Mouse (Mus musculus) forebrain, embryonic 11.5 days (tissue): ENCODE data around the gene Bco1. TPM values are rescaled to one million over a fixed set of nuclear protein-coding genes. Genes with fewer than 3 reads are reported as not detected.

Experiments
- ATAC-seq: fragments of 200-750 bp; cut with Nextera tagmentation; replicated peaks from 2 replicates; pipeline ENCODE4 v1.8.0; 2017; ENCODE audit warnings: moderate TSS enrichment; ENCODE audit not compliant: low FRiP score
- DNase-seq: peaks from one replicate; pipeline ENCODE4 v3.0.0-alpha.2; 2017; ENCODE audit warnings: low spot score
- H3K27ac ChIP-seq: fragments of 300-500 bp; sonication (generic); 2 replicates; pipeline ENCODE4 v1.5.1; 2014; ENCODE audit warnings: low read depth, low read length
- H3K27me3 ChIP-seq: fragments of 300-500 bp; sonication (generic); 2 replicates; pipeline ENCODE4 v1.6.1; 2014; ENCODE audit warnings: mild to moderate bottlenecking, low read length, mixed read lengths; ENCODE audit not compliant: control insufficient read depth, insufficient read depth
- H3K36me3 ChIP-seq: fragments of 300-500 bp; sonication (generic); 2 replicates; pipeline ENCODE4 v1.6.1; 2014; ENCODE audit warnings: mild to moderate bottlenecking, low read length, moderate library complexity, mixed read lengths; ENCODE audit not compliant: control insufficient read depth, insufficient read depth
- H3K4me1 ChIP-seq: fragments of 300-500 bp; sonication (generic); replicated peaks from 2 replicates; pipeline ENCODE4 v1.6.1; 2014; ENCODE audit warnings: low read length, mixed read lengths; ENCODE audit not compliant: control insufficient read depth, insufficient read depth
- H3K4me2 ChIP-seq: fragments of 300-500 bp; sonication (generic); 2 replicates; pipeline ENCODE4 v1.6.1; 2014; ENCODE audit warnings: low read depth, mild to moderate bottlenecking, low read length, moderate library complexity, mixed read lengths; ENCODE audit not compliant: severe bottlenecking
- H3K4me3 ChIP-seq: fragments of 300-500 bp; sonication (generic); 2 replicates; pipeline ENCODE4 v1.5.1; 2014; ENCODE audit warnings: low read depth, low read length
- H3K9ac ChIP-seq: fragments of 300-500 bp; sonication (generic); 2 replicates; pipeline ENCODE4 v1.6.1; 2014; ENCODE audit warnings: low read length
- H3K9me3 ChIP-seq: fragments of 300-500 bp; sonication (generic); 2 replicates; pipeline ENCODE4 v1.6.1; 2016; ENCODE audit warnings: low read length, mixed read lengths; ENCODE audit not compliant: control insufficient read depth
- WGBS: fragments of 180-500 bp; shearing (Covaris S2); extraction: QIAGEN DNeasy Blood & Tissue Kit; methylation state at CpG from one replicate; pipeline ENCODE4 v1.1.7; 2014; 5-methylcytosine and 5-hydroxymethylcytosine counted together
- polyA plus RNA-seq: library from polyadenylated mRNA; unstranded; fragments of >200 nt; fragmentation: Nextera tagmentation; extraction: Ambion mirVana; gene quantifications from 2 replicates; pipeline ENCODE4 v1.2.1, GENCODE M21; 2014

Gene Bco1
- 0.19 TPM in 1 of 2 replicates, not detected in the other for polyA plus RNA-seq

- no peak within 1 kb of the TSS for H3K4me2 ChIP-seq
- 67% methylated on average over 12 of the region's 12 CpGs for WGBS
- no peak within 1 kb of the TSS for H3K4me3 ChIP-seq
- H3K9me3 ChIP-seq, result no peaks in the 10 kb centered on the region
- H3K27me3 ChIP-seq, result no peaks in the 10 kb centered on the region
- H3K4me1 ChIP-seq, result no peaks in the 10 kb centered on the region
- no peak within 1 kb of the TSS for H3K27ac ChIP-seq
- H3K9ac ChIP-seq, result no peak within 1 kb of the TSS
- ATAC-seq, result no peak
- no peak for DNase-seq
- no peaks in the 10 kb centered on the region for H3K36me3 ChIP-seq
Observed at GRCm38 (mm10) chr8:117095647-117096046, at the start of gene Bco1. Bco1 (plus strand) TSS chr8:117095854.

- no peaks in the 10 kb centered on the region for H3K27me3 ChIP-seq
- H3K4me3 ChIP-seq, result no peak overlapping the region
- 62% methylated on average over 7 of the region's 7 CpGs for WGBS
- H3K27ac ChIP-seq, result no peak overlapping the region
- no peak overlapping the region for H3K9ac ChIP-seq
- ATAC-seq (no peak), DNase-seq (no peak)
- H3K36me3 ChIP-seq, result no peaks in the 10 kb centered on the region
- H3K9me3 ChIP-seq, result no peaks in the 10 kb centered on the region
- no peaks in the 10 kb centered on the region for H3K4me1 ChIP-seq
- H3K4me2 ChIP-seq, result no peak overlapping the region
Observed at GRCm38 (mm10) chr8:117049444-117049843, 46.2 kb upstream of the Bco1 start.

- no peaks in the 10 kb centered on the region for H3K9me3 ChIP-seq
- H3K27me3 ChIP-seq, result no peaks in the 10 kb centered on the region
- H3K27ac ChIP-seq, result no peak overlapping the region
- DNase-seq (no peak), ATAC-seq (no peak)
- WGBS, result 91% methylated on average over 9 of the region's 9 CpGs
- no peak overlapping the region for H3K4me3 ChIP-seq
- no peak overlapping the region for H3K4me2 ChIP-seq
- no peaks in the 10 kb centered on the region for H3K36me3 ChIP-seq
- no peak overlapping the region for H3K9ac ChIP-seq
- no peaks in the 10 kb centered on the region for H3K4me1 ChIP-seq
Observed at GRCm38 (mm10) chr8:117050763-117051162, 44.9 kb upstream of the Bco1 start.

GRCm38 (mm10) chr8:117051316-117051715 lies 44.3 kb upstream of the Bco1 start:
- no peak overlapping the region for H3K4me2 ChIP-seq
- H3K36me3 ChIP-seq, result no peaks in the 10 kb centered on the region
- H3K9me3 ChIP-seq, result no peaks in the 10 kb centered on the region
- no peak overlapping the region for H3K4me3 ChIP-seq
- 72% methylated on average over 9 of the region's 9 CpGs for WGBS
- H3K27ac ChIP-seq, result no peak overlapping the region
- no peak overlapping the region for H3K9ac ChIP-seq
- ATAC-seq (no peak), DNase-seq (no peak)
- H3K27me3 ChIP-seq, result no peaks in the 10 kb centered on the region
- H3K4me1 ChIP-seq, result no peaks in the 10 kb centered on the region

- 72% methylated on average over 12 of the region's 12 CpGs for WGBS
- H3K4me3 ChIP-seq, result no peak overlapping the region
- no peak overlapping the region for H3K4me2 ChIP-seq
- no peak overlapping the region for H3K9ac ChIP-seq
- no peaks in the 10 kb centered on the region for H3K36me3 ChIP-seq
- no peaks in the 10 kb centered on the region for H3K27me3 ChIP-seq
- no peaks in the 10 kb centered on the region for H3K4me1 ChIP-seq
- ATAC-seq, result no peak
- DNase-seq, result no peak
- no peak overlapping the region for H3K27ac ChIP-seq
- no peaks in the 10 kb centered on the region for H3K9me3 ChIP-seq
Observed at GRCm38 (mm10) chr8:117053135-117054079, 42.2 kb upstream of the Bco1 start.

- ATAC-seq (no peak), DNase-seq (no peak)
- no peaks in the 10 kb centered on the region for H3K4me1 ChIP-seq
- H3K9ac ChIP-seq, result no peak overlapping the region
- H3K27me3 ChIP-seq, result no peaks in the 10 kb centered on the region
- H3K4me3 ChIP-seq, result no peak overlapping the region
- no peak overlapping the region for H3K27ac ChIP-seq
- H3K9me3 ChIP-seq, result no peaks in the 10 kb centered on the region
- 88% methylated on average over 3 of the region's 3 CpGs for WGBS
- no peak overlapping the region for H3K4me2 ChIP-seq
- no peaks in the 10 kb centered on the region for H3K36me3 ChIP-seq
Observed at GRCm38 (mm10) chr8:117054146-117054545, 41.5 kb upstream of the Bco1 start.

- no peak overlapping the region for H3K4me3 ChIP-seq
Observed at GRCm38 (mm10) chr8:117055097-117055496, 40.6 kb upstream of the Bco1 start.

GRCm38 (mm10) chr8:117059021-117059420 lies 36.6 kb upstream of the Bco1 start:
- 72% methylated on average over 7 of the region's 7 CpGs for WGBS
- Histone ChIP-seq H3K9ac (no peak overlapping the region), H3K9me3 (no peaks in the 10 kb centered on the region; the same call in 1 of the 2 replicates), H3K27ac (no peak overlapping the region), H3K4me1 (no peaks in the 10 kb centered on the region), H3K4me3 (no peak overlapping the region), H3K36me3 (no peaks in the 10 kb centered on the region), H3K4me2 (no peak overlapping the region), H3K27me3 (no peaks in the 10 kb centered on the region)
- DNase-seq (no peak), ATAC-seq (no peak)

More at GRCm38 (mm10) chr8:117055097-117055496, 40.6 kb upstream of the Bco1 start:
- Histone ChIP-seq H3K9ac (no peak overlapping the region), H3K27me3 (no peaks in the 10 kb centered on the region), H3K9me3 (no peaks in the 10 kb centered on the region), H3K4me2 (no peak overlapping the region), H3K27ac (no peak overlapping the region), H3K4me1 (no peaks in the 10 kb centered on the region), H3K36me3 (no peaks in the 10 kb centered on the region)
- no peak for ATAC-seq
- 77% methylated on average over 6 of the region's 6 CpGs for WGBS
- no peak for DNase-seq

GRCm38 (mm10) chr8:117060306-117060705 lies 35.3 kb upstream of the Bco1 start:
- Histone ChIP-seq H3K9me3 (no peaks in the 10 kb centered on the region; the same call in 1 of the 2 replicates), H3K4me1 (no peaks in the 10 kb centered on the region), H3K27me3 (no peaks in the 10 kb centered on the region), H3K9ac (no peak overlapping the region), H3K36me3 (no peaks in the 10 kb centered on the region), H3K4me3 (no peak overlapping the region), H3K27ac (no peak overlapping the region), H3K4me2 (no peak overlapping the region)
- ATAC-seq (no peak), DNase-seq (no peak)
- WGBS, result 86% methylated on average over 13 of the region's 13 CpGs
